Mouse (Mus musculus) heart, postnatal 0 days (tissue): Measurements from ENCODE around the gene Dolk.
A peak's percentile ranks its signal among the peaks of the same experiment; 100 is the strongest.

ENCODE experiments used
- CTCF ChIP-seq: IDR thresholded peaks from 2 replicates; pipeline ENCODE4 v1.5.1; 2016; ENCODE audit warnings: antibody characterized with exemption, control low read depth, low read depth
- EP300 ChIP-seq: IDR thresholded peaks from 2 replicates; pipeline ENCODE4 v1.6.1; 2016; ENCODE audit warnings: antibody characterized with exemption, low read depth

GRCm38 (mm10) chr2:30266392-30266941 is 19.7 kb downstream of the Dolk start:
- TF ChIP-seq EP300 (0 out of 2 replicates have a peak, but pooled peaks have one; percentile 15), CTCF (no peak)
